Mouse (Mus musculus): ENCODE measurements around the gene Rpl29. TPM values are rescaled to one million over a fixed set of nuclear protein-coding genes. Genes with fewer than 3 reads are reported as not detected.

Gene Rpl29
- polyA plus RNA-seq, 1 experiment: 237 TPM

DNA sequence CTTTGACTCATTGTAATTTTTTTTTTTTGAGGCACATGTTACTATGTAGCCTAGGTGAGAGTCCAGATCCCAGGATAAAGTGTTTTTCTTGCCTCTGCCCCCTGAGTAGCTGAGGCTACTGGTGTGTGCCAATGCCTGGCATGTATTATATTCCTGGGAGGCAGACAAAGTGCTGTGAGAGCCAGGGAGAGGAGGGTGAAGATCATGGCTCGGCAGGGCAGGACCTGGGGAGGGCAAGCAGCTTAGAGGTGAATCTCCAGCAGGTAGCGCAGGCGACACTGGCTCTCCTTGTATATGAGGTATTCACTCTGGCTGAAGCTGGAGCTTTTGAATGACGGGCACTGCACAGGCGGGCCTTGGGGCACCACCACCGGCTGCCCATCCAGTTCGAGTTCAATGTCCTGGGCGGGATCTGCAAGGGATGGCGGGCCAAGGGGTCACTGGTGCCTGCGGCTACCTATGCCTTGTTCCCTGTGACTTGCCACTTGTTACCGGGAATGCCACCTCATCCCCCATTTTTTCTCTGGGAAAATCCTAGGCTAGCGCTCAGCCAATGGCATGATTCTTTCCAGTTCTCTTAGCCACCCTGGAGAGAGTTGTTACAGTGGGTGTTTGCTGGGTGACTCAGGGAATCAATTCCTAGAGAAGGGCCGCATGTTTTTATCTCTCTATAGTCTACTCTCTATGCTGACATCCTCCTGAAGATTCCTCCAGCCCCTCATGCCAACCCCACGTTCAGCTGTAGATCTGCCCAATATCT lies 41.9 kb downstream of the Rpl29 start:
- no peak overlapping the region for H3K9ac ChIP-seq (ENCODE audit: low read depth, poor library complexity, severe bottlenecking)
- H3K36me3 ChIP-seq (ENCODE audit: control insufficient read depth, insufficient read depth, low read length, poor library complexity, severe bottlenecking): no peaks in the 10 kb centered on the region
- H3K4me1 ChIP-seq (ENCODE audit: control insufficient read depth, insufficient read depth, low read length): peaks cover 2% of the 10 kb centered on the region
- no peaks in the 10 kb centered on the region for H3K9me3 ChIP-seq (replicated peaks; ENCODE audit: control insufficient read depth, insufficient read depth, low read length, poor library complexity, severe bottlenecking)
- no peak overlapping the region for H3K27ac ChIP-seq (ENCODE audit: insufficient read depth, low read length)
- peak overlapping the region; percentile 46 for H3K4me3 ChIP-seq (ENCODE audit: low read depth, low read length)
- TF ChIP-seq CTCF (IDR thresholded peaks at IDR 0.05; ENCODE audit: low read depth, low read length) (no peak), EP300 (IDR thresholded peaks at IDR 0.05; ENCODE audit: insufficient read depth, low read depth, low read length) (no peak), POLR2A (IDR thresholded peaks at IDR 0.05; ENCODE audit: insufficient read depth, low read length) (no peak)
- H3K27me3 ChIP-seq (ENCODE audit: control insufficient read depth, insufficient read depth, low read length, poor library complexity, severe bottlenecking): no peaks in the 10 kb centered on the region

DNA sequence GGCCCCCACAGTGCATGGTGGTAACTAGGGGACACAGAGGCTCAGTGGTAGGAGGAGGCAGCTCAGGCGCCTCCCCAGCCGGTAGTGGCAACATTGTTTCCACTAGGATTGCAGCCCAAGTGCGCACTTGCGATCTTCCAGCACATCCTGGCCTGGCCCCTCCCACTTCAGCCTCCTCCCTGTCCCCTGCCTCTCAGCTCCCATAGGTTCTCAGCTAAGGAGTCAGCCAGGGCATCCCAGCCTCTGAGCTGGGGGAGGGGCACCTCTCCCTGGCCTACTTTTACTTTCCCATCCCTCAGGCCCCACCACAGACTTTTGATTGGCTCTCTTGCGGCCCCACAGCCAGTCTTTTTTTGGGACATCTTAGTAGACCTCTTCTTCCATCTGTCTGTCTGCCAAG lies 42.6 kb downstream of the Rpl29 start:
- Histone ChIP-seq H3K4me3 (ENCODE audit: low read depth, low read length) (peak overlapping the region; percentile 46), H3K27ac (ENCODE audit: insufficient read depth, low read length) (no peak overlapping the region), H3K27me3 (ENCODE audit: control insufficient read depth, insufficient read depth, low read length, poor library complexity, severe bottlenecking) (no peaks in the 10 kb centered on the region), H3K36me3 (ENCODE audit: control insufficient read depth, insufficient read depth, low read length, poor library complexity, severe bottlenecking) (no peaks in the 10 kb centered on the region), H3K9me3 (replicated peaks; ENCODE audit: control insufficient read depth, insufficient read depth, low read length, poor library complexity, severe bottlenecking) (no peaks in the 10 kb centered on the region), H3K9ac (ENCODE audit: low read depth, poor library complexity, severe bottlenecking) (no peak overlapping the region), H3K4me1 (ENCODE audit: control insufficient read depth, insufficient read depth, low read length) (peaks cover 2% of the 10 kb centered on the region)
- TF ChIP-seq EP300 (IDR thresholded peaks at IDR 0.05; ENCODE audit: insufficient read depth, low read depth, low read length) (no peak), CTCF (IDR thresholded peaks at IDR 0.05; ENCODE audit: low read depth, low read length) (no peak), POLR2A (IDR thresholded peaks at IDR 0.05; ENCODE audit: insufficient read depth, low read length) (peak; percentile 20)

DNA sequence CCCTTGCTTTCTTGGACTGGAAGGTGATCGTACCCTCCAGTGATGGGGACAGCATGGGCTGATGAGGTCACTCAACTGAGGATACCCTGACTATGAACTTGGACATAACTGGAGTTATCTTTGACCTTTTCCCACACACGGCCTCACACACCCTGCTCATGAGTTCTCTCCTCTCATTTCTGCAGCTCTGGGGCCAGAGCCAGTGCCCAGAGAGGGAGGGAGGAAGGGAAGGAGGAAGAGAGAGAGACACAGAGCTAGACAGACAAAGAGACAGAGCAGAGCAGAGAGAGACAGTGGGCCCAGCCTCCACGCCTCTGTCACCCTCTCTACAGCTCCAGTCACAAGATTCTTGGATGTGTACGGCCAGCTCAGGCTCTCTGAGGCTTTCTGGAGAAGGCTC lies 43.1 kb downstream of the Rpl29 start:
- Histone ChIP-seq H3K36me3 (ENCODE audit: control insufficient read depth, insufficient read depth, low read length, poor library complexity, severe bottlenecking) (no peaks in the 10 kb centered on the region), H3K27ac (ENCODE audit: insufficient read depth, low read length) (no peak overlapping the region), H3K9me3 (replicated peaks; ENCODE audit: control insufficient read depth, insufficient read depth, low read length, poor library complexity, severe bottlenecking) (no peaks in the 10 kb centered on the region), H3K27me3 (ENCODE audit: control insufficient read depth, insufficient read depth, low read length, poor library complexity, severe bottlenecking) (no peaks in the 10 kb centered on the region), H3K4me1 (ENCODE audit: control insufficient read depth, insufficient read depth, low read length) (peaks cover 2% of the 10 kb centered on the region), H3K9ac (ENCODE audit: low read depth, poor library complexity, severe bottlenecking) (no peak overlapping the region), H3K4me3 (ENCODE audit: low read depth, low read length) (no peak overlapping the region)
- no peak for TF ChIP-seq CTCF (IDR thresholded peaks at IDR 0.05; ENCODE audit: low read depth, low read length)
- no peak for TF ChIP-seq POLR2A (IDR thresholded peaks at IDR 0.05; ENCODE audit: insufficient read depth, low read length)
- no peak for TF ChIP-seq EP300 (IDR thresholded peaks at IDR 0.05; ENCODE audit: insufficient read depth, low read depth, low read length)

DNA sequence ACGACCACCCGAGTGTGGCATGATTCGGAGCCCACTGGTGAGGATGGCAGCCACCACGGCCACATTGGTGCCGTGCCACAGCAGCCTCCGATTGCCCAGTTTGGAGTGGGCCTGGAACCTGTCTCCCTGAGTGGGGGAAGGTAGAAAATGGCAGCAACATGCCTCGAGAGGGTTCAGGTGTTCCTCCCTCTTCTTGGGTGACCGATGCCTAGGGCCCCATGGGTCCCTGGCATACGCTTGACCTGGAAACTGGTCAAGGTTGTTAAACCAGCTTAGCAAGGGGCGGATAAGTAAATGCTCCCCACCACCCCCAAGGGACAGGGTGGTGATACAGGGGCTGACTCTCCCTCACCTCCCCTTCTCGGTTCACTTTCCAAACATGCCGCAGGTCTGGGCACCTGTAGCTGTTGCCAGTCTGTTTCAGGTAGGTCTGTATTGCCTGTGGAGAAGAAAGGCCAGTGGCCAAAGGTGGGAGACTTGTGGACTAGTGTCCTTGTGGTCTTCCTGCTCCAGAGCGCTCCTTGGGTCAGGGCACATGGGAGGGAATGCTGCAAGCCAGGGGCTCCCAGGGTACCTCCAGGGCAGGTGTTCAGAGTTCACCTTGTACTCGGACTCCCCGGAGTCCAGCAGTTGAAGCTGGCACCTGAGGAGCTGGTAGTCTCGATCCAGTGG lies 44.0 kb downstream of the Rpl29 start:
- H3K36me3 ChIP-seq (ENCODE audit: control insufficient read depth, insufficient read depth, low read length, poor library complexity, severe bottlenecking): no peaks in the 10 kb centered on the region
- no peak overlapping the region for H3K27ac ChIP-seq (ENCODE audit: insufficient read depth, low read length)
- peaks cover 2% of the 10 kb centered on the region for H3K4me1 ChIP-seq (ENCODE audit: control insufficient read depth, insufficient read depth, low read length)
- no peak overlapping the region for H3K9ac ChIP-seq (ENCODE audit: low read depth, poor library complexity, severe bottlenecking)
- H3K4me3 ChIP-seq (ENCODE audit: low read depth, low read length): no peak overlapping the region
- TF ChIP-seq EP300 (IDR thresholded peaks at IDR 0.05; ENCODE audit: insufficient read depth, low read depth, low read length): no peak
- TF ChIP-seq POLR2A (IDR thresholded peaks at IDR 0.05; ENCODE audit: insufficient read depth, low read length): no peak
- no peak for TF ChIP-seq CTCF (IDR thresholded peaks at IDR 0.05; ENCODE audit: low read depth, low read length)
- no peaks in the 10 kb centered on the region for H3K27me3 ChIP-seq (ENCODE audit: control insufficient read depth, insufficient read depth, low read length, poor library complexity, severe bottlenecking)
- no peaks in the 10 kb centered on the region for H3K9me3 ChIP-seq (replicated peaks; ENCODE audit: control insufficient read depth, insufficient read depth, low read length, poor library complexity, severe bottlenecking)

DNA sequence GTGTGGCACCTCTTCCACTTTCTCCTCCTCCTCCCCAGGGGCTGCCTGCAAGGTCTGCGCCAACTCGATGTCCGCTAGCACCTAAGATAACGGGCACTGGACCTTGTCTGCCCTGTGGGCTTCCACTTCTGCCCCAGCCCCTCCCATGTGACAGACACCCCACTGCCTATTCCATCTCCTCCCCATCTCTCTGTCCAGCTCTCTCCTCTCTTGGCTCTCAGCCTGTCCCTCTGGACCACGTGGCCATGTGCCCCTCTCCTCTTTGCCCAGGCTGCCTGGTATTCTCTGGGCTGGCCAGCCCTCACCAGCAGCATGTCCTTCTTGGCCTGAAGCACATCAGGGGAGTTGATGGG lies 44.5 kb downstream of the Rpl29 start:
- Histone ChIP-seq H3K36me3 (ENCODE audit: control insufficient read depth, insufficient read depth, low read length, poor library complexity, severe bottlenecking) (no peaks in the 10 kb centered on the region), H3K27me3 (ENCODE audit: control insufficient read depth, insufficient read depth, low read length, poor library complexity, severe bottlenecking) (no peaks in the 10 kb centered on the region), H3K27ac (ENCODE audit: insufficient read depth, low read length) (no peak overlapping the region), H3K4me1 (ENCODE audit: control insufficient read depth, insufficient read depth, low read length) (peaks cover 2% of the 10 kb centered on the region), H3K9ac (ENCODE audit: low read depth, poor library complexity, severe bottlenecking) (no peak overlapping the region), H3K9me3 (replicated peaks; ENCODE audit: control insufficient read depth, insufficient read depth, low read length, poor library complexity, severe bottlenecking) (no peaks in the 10 kb centered on the region), H3K4me3 (ENCODE audit: low read depth, low read length) (no peak overlapping the region)
- TF ChIP-seq POLR2A (IDR thresholded peaks at IDR 0.05; ENCODE audit: insufficient read depth, low read length) (no peak), CTCF (IDR thresholded peaks at IDR 0.05; ENCODE audit: low read depth, low read length) (no peak), EP300 (IDR thresholded peaks at IDR 0.05; ENCODE audit: insufficient read depth, low read depth, low read length) (no peak)

DNA sequence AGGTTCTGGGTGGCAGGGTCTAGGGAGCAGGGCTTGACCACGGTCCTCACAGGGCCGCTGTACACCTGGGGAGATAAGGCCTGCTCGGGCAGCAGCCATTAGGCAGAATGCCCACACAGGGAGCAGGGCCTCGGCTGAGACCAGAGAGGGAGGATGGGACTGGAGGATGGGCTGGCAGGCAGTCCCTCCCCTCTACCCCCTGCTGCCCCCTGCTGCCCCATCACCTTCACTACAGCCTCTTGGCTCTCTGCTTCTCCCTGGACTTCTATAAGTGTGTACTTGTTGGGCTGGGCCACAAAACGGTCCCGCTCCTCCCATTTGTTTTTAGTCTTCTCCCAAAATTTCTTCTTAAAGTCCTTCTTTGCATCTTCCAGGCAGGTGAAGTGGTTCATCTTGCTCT lies 45.2 kb downstream of the Rpl29 start:
- peak overlapping the region; percentile 17; the same call in 1 of the 2 replicates for H3K9ac ChIP-seq (ENCODE audit: low read depth, poor library complexity, severe bottlenecking)
- no peaks in the 10 kb centered on the region for H3K27me3 ChIP-seq (ENCODE audit: control insufficient read depth, insufficient read depth, low read length, poor library complexity, severe bottlenecking)
- H3K9me3 ChIP-seq (replicated peaks; ENCODE audit: control insufficient read depth, insufficient read depth, low read length, poor library complexity, severe bottlenecking): no peaks in the 10 kb centered on the region
- H3K27ac ChIP-seq (ENCODE audit: insufficient read depth, low read length): no peak overlapping the region
- H3K4me1 ChIP-seq (ENCODE audit: control insufficient read depth, insufficient read depth, low read length): peaks cover 2% of the 10 kb centered on the region
- 0 out of 2 replicates have a peak, but pooled peaks have one; percentile 14 for TF ChIP-seq EP300 (IDR thresholded peaks at IDR 0.05; ENCODE audit: insufficient read depth, low read depth, low read length)
- peak; percentile 86 for TF ChIP-seq CTCF (IDR thresholded peaks at IDR 0.05; ENCODE audit: low read depth, low read length)
- TF ChIP-seq POLR2A (IDR thresholded peaks at IDR 0.05; ENCODE audit: insufficient read depth, low read length): no peak
- H3K4me3 ChIP-seq (ENCODE audit: low read depth, low read length): peak overlapping the region; percentile 32; the same call in 1 of the 2 replicates
- no peaks in the 10 kb centered on the region for H3K36me3 ChIP-seq (ENCODE audit: control insufficient read depth, insufficient read depth, low read length, poor library complexity, severe bottlenecking)
